Mouse (Mus musculus): ENCODE measurements around the gene Nrxn3.

DNA sequence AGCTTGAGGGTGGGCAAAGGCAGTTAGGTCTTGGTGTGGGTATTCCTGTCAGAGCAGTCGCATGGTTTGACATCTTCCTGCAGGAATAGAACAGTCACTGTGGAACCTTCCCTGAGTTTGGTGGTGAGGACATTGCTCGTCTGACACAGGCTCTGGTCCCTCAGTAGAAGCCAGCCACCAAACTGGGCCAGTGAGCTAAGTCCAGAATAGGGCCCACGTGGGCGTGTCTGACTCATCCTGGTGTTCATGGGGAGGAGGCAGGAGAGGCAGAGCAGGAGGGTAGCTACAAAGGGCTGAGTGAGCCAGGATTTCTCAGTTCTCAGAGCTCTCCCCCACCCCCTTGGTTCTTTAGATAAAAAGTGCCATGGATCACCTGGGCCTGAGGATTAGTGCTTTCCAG is 15.9 kb downstream of the Nrxn3 start:
- TF ChIP-seq CTCF (IDR thresholded peaks at IDR 0.05; ENCODE audit: borderline replicate concordance, insufficient read depth, low read length) (no peak), POLR2A (IDR thresholded peaks at IDR 0.05; ENCODE audit: low read depth, low read length) (no peak)
